14 mouse cellular contexts compared by ENCODE assay signal in the genomic region with DNA sequence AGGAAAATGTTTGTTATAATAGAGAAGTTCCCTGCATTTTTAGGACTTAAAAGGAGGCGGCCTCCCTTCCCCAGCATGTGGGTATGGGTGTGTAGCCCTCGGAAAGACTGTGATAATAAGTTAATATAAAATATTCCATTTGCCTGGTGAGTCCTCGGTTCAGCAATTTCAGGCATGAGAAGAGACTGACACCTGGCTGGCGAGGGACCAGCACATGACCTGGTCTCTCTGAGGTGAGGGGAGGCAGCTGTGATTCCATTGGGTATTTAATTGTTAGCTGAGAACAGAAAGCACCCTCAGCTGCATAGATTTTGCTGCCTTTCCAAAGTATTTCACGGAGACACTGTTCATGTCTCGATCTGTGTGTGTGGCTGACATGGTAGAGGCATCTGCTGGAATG.
A peak's percentile ranks its signal among the peaks of the same experiment; 100 is the strongest.
DNase-seq lines count a peak whose midpoint lies in the region; ATAC-seq and TF ChIP-seq lines count a peak whose summit lies in the region.
"Had no signal": no experiment of that assay in that cellular context is flagged by ENCODE, and none has a peak within 500 bp of the region (broad histone marks: within the 10 kb centered on the region; RNA-seq: fewer than 3 reads in every experiment).

No protein-coding gene starts in this region.

- no peaks in the 10 kb centered on the region for H3K9me3 ChIP-seq in hindbrain, embryonic 10.5 days
- 0 out of 2 replicates have a peak, but pooled peaks cover 5% of the 10 kb centered on the region for H3K9me3 ChIP-seq in kidney, embryonic 15.5 days (replicated peaks)
- no peaks in the 10 kb centered on the region for H3K9me3 ChIP-seq in midbrain, postnatal 0 days (ENCODE audit: low read length)

- no peaks in the 10 kb centered on the region; the same call in 1 of the 2 replicates for H3K36me3 ChIP-seq in hindbrain, embryonic 10.5 days
- peaks cover 6% of the 10 kb centered on the region; the same call in 1 of the 2 replicates for H3K36me3 ChIP-seq in kidney, embryonic 15.5 days
- no peaks in the 10 kb centered on the region for H3K36me3 ChIP-seq in midbrain, postnatal 0 days (ENCODE audit: insufficient read depth, low read length)

- peaks cover 39% of the 10 kb centered on the region for H3K4me1 ChIP-seq in hindbrain, embryonic 10.5 days (replicated peaks)
- peaks cover 63% of the 10 kb centered on the region for H3K4me1 ChIP-seq in kidney, embryonic 15.5 days
- peaks cover 4% of the 10 kb centered on the region for H3K4me1 ChIP-seq in midbrain, postnatal 0 days (ENCODE audit: insufficient read depth, low read length)

- no peaks in the 10 kb centered on the region for H3K27me3 ChIP-seq in hindbrain, embryonic 10.5 days (ENCODE audit: insufficient read depth, poor library complexity, severe bottlenecking)
- H3K27me3 ChIP-seq in kidney, embryonic 15.5 days = no peaks in the 10 kb centered on the region
- H3K27me3 ChIP-seq in midbrain, postnatal 0 days (ENCODE audit: insufficient read depth, low read length) = no peaks in the 10 kb centered on the region

- H3K27ac ChIP-seq in layer of hippocampus, adult 2 months = peak overlapping the region; percentile 72
- H3K27ac ChIP-seq in hindbrain, embryonic 10.5 days = 0 out of 2 replicates have a peak overlapping the region, but pooled peaks have one; percentile 16
- peak overlapping the region; percentile 66 for H3K27ac ChIP-seq in kidney, embryonic 15.5 days
- H3K27ac ChIP-seq in midbrain, postnatal 0 days (ENCODE audit: low read depth, low read length) = peak overlapping the region; percentile 26; the same call in 1 of the 2 replicates

- no peak overlapping the region for H3K4me2 ChIP-seq in kidney, embryonic 15.5 days
- 0 out of 2 replicates have a peak overlapping the region, but pooled peaks have one; percentile 2 for H3K4me2 ChIP-seq in midbrain, postnatal 0 days (ENCODE audit: low read depth, low read length, poor library complexity, severe bottlenecking)
- H3K4me2 ChIP-seq: liver, embryonic 11.5 days had no signal

- no peak overlapping the region for H3K9ac ChIP-seq in kidney, embryonic 15.5 days
- no peak overlapping the region for H3K9ac ChIP-seq in midbrain, postnatal 0 days (replicated peaks; ENCODE audit: low read length, poor library complexity, severe bottlenecking)

- no peak overlapping the region for H3K4me3 ChIP-seq in layer of hippocampus, adult 2 months
- H3K4me3 ChIP-seq in hindbrain, embryonic 10.5 days = no peak overlapping the region
- H3K4me3 ChIP-seq in kidney, embryonic 15.5 days (replicated peaks) = no peak overlapping the region
- no peak overlapping the region for H3K4me3 ChIP-seq in midbrain, postnatal 0 days (ENCODE audit: low read depth, low read length)
- H3K4me3 ChIP-seq: erythroblast, embryonic 14.5 days; left cerebral cortex, adult 2 months had no signal

- ATAC-seq in kidney, embryonic 15.5 days (replicated peaks; ENCODE audit: low FRiP score) = 0 out of 2 replicates have a peak, but pooled peaks have one; percentile 9
- ATAC-seq in midbrain, postnatal 0 days (ENCODE audit: low FRiP score) = no peak

- DNase-seq in layer of hippocampus, adult 2 months (ENCODE audit: low spot score in 2 of 2) = no peak
- DNase-seq in layer of hippocampus, postnatal 10 days (ENCODE audit: low spot score in 2 of 2) = no peak
- no peak for DNase-seq in hindbrain, embryonic 10.5 days (ENCODE audit: low spot score)
- no peak for DNase-seq in midbrain, postnatal 0 days (ENCODE audit: low spot score)
- no peak for DNase-seq in cerebellum, postnatal 36 days
- no peak for DNase-seq in right cerebral cortex, postnatal 10 days (ENCODE audit: low spot score in 2 of 2)
- DNase-seq in ovary, postnatal 14 days (ENCODE audit: low spot score) = no peak
- DNase-seq: cerebellum, adult 9-10 months; gastrocnemius, postnatal 25 days; lung, postnatal 10 days had no signal

- TF ChIP-seq CTCF in layer of hippocampus, adult 2 months (conservative IDR thresholded peaks at IDR 0.05) = no peak
- no peak for TF ChIP-seq CTCF in midbrain, postnatal 0 days (IDR thresholded peaks at IDR 0.05)

- WGBS in hindbrain, embryonic 10.5 days = 76% methylated on average over 6 of the region's 6 CpGs
- WGBS in kidney, embryonic 15.5 days = 57% methylated on average over 6 of the region's 6 CpGs
- WGBS in midbrain, postnatal 0 days = 42% methylated on average over 6 of the region's 6 CpGs

Comparison
In these comparisons a context has a peak if more than half of its experiments do, and no peak if none do; other contexts are left out.
1. H3K27ac ChIP-seq: peak in every context shown above with its lines; median percentile 72 in layer of hippocampus, adult 2 months; 66 in kidney, embryonic 15.5 days; 26 in midbrain, postnatal 0 days; 16 in hindbrain, embryonic 10.5 days.